Mouse (Mus musculus): Measurements from ENCODE around the gene Hibadh. TPM values are rescaled to one million over a fixed set of nuclear protein-coding genes. Genes with fewer than 3 reads are reported as not detected.

Gene Hibadh
- total RNA-seq, 1 experiment from 2014 or later = 26.2 TPM

- ATAC-seq (replicated peaks; ENCODE audit: insufficient number of reproducible peaks, low FRiP score, low TSS enrichment, poor library complexity, severe bottlenecking) = no peak
These were observed 122.9 kb downstream of the Hibadh start for GRCm38 (mm10) chr6:52517272-52517671.

- no peak for ATAC-seq (replicated peaks; ENCODE audit: insufficient number of reproducible peaks, low FRiP score, low TSS enrichment, poor library complexity, severe bottlenecking)
These were observed 126.2 kb downstream of the Hibadh start for GRCm38 (mm10) chr6:52513876-52514405.

GRCm38 (mm10) chr6:52508789-52509188 lies 131.4 kb downstream of the Hibadh start:
- no peak for ATAC-seq (replicated peaks; ENCODE audit: insufficient number of reproducible peaks, low FRiP score, low TSS enrichment, poor library complexity, severe bottlenecking)

- ATAC-seq (replicated peaks; ENCODE audit: insufficient number of reproducible peaks, low FRiP score, low TSS enrichment, poor library complexity, severe bottlenecking) = no peak
These were observed 132.2 kb downstream of the Hibadh start for GRCm38 (mm10) chr6:52507946-52508345.

- ATAC-seq (replicated peaks; ENCODE audit: insufficient number of reproducible peaks, low FRiP score, low TSS enrichment, poor library complexity, severe bottlenecking) = no peak
These were observed 133.0 kb downstream of the Hibadh start for GRCm38 (mm10) chr6:52507171-52507570.

- no peak for ATAC-seq (replicated peaks; ENCODE audit: insufficient number of reproducible peaks, low FRiP score, low TSS enrichment, poor library complexity, severe bottlenecking)
These were observed 134.1 kb downstream of the Hibadh start for GRCm38 (mm10) chr6:52505777-52506755.

GRCm38 (mm10) chr6:52504676-52505460 lies 135.3 kb downstream of the Hibadh start:
- no peak for ATAC-seq (replicated peaks; ENCODE audit: insufficient number of reproducible peaks, low FRiP score, low TSS enrichment, poor library complexity, severe bottlenecking)

- no peak for ATAC-seq (replicated peaks; ENCODE audit: insufficient number of reproducible peaks, low FRiP score, low TSS enrichment, poor library complexity, severe bottlenecking)
These were observed 137.2 kb downstream of the Hibadh start for GRCm38 (mm10) chr6:52502986-52503385.

GRCm38 (mm10) chr6:52501479-52501878 lies 138.7 kb downstream of the Hibadh start:
- ATAC-seq (replicated peaks; ENCODE audit: insufficient number of reproducible peaks, low FRiP score, low TSS enrichment, poor library complexity, severe bottlenecking) = no peak

Other genes starting within 250 kb of the Hibadh start
- 415 to 528 TPM (median 519 TPM) in 3 replicates for gene Tax1bp1, start 73.3 kb upstream of the Hibadh start, total RNA-seq (2017)

Measured in monocyte, adult 5-6 weeks (primary cell).